In the genomic region with DNA sequence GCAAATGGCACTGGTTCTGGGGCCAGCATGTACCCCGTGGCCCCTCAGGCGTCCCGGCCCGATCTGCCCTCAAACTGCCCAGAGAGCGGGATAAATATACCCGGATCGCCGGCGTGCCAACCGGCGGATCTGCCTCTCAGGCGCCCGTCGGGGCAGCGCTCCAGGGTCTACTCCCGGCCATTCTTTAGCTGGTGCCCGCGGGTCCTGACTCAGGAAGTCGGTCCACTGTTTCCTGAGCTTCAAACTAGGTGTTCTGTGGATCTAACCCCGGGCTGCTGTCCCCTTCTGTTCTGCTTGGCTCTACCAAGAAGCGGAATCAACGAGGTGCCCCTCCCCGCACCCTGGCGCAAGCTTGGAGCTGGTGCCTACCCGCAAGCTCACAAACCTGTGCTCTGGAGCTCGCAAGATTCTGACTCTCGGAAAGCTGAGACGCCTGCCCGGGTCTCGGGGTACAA, we compare ENCODE assay signal across 8 mouse cellular contexts. TPM values are rescaled to one million over a fixed set of nuclear protein-coding genes. Genes with fewer than 3 reads are reported as not detected.
DNase-seq lines count a peak whose midpoint lies in the region; ATAC-seq and TF ChIP-seq lines count a peak whose summit lies in the region.

No protein-coding gene starts in this region.

- H3K9me3 ChIP-seq in kidney, postnatal 0 days (replicated peaks; ENCODE audit: low read length), result no peaks in the 10 kb centered on the region
- no peaks in the 10 kb centered on the region for H3K9me3 ChIP-seq in neural tube, embryonic 14.5 days (ENCODE audit: control insufficient read depth, low read length)

- H3K27ac ChIP-seq in left cerebral cortex, adult 2 months, result peak overlapping the region; percentile 76
- peak overlapping the region; percentile 47; the same call in 1 of the 2 replicates for H3K27ac ChIP-seq in kidney, postnatal 0 days
- no peak overlapping the region for H3K27ac ChIP-seq in neural tube, embryonic 14.5 days (ENCODE audit: low read depth, low read length)

- no peak for TF ChIP-seq CTCF in left cerebral cortex, adult 2 months (IDR thresholded peaks at IDR 0.05)
- TF ChIP-seq CTCF in kidney, postnatal 0 days (IDR thresholded peaks at IDR 0.05; ENCODE audit: low read depth), result no peak

- peak overlapping the region; percentile 58 for H3K9ac ChIP-seq in kidney, postnatal 0 days (ENCODE audit: low read depth, low read length)
- peak overlapping the region; percentile 41; the same call in 1 of the 2 replicates for H3K9ac ChIP-seq in neural tube, embryonic 14.5 days (replicated peaks; ENCODE audit: low read depth, low read length)

- no peak for ATAC-seq in kidney, postnatal 0 days (replicated peaks; ENCODE audit: low FRiP score, low read depth)
- no peak for ATAC-seq in neural tube, embryonic 14.5 days (ENCODE audit: low read depth)

- peak overlapping the region; percentile 48 for H3K4me3 ChIP-seq in left cerebral cortex, adult 2 months
- peak overlapping the region; percentile 40 for H3K4me3 ChIP-seq in kidney, postnatal 0 days (replicated peaks; ENCODE audit: low read depth, low read length)
- H3K4me3 ChIP-seq in neural tube, embryonic 14.5 days (ENCODE audit: low read depth, low read length), result peak overlapping the region; percentile 27

- DNase-seq in left cerebral cortex, adult 2 months (ENCODE audit: extremely low spot score in 1 of 2, low spot score in 2 of 2), result no peak
- no peak for DNase-seq in left cerebral cortex, adult 8-10 months (ENCODE audit: low spot score in 2 of 2)
- peak; percentile 85 for DNase-seq in gastrocnemius, postnatal 25 days
- no peak for DNase-seq in kidney, postnatal 0 days (ENCODE audit: low spot score)
- no peak for DNase-seq in left cerebral cortex, postnatal 10 days (ENCODE audit: extremely low spot score in 1 of 2, low spot score in 2 of 2)
- DNase-seq in right cerebral cortex, postnatal 4 days, result no peak
- DNase-seq in yolk sac, embryonic 10.5 days (ENCODE audit: low spot score), result no peak

- intact Hi-C loops in left cerebral cortex, adult 2 months (cut with DNase I), result no loop called here
- intact Hi-C loops in left cerebral cortex, postnatal 10 days (cut with DNase I), result no loop called here

- WGBS in kidney, postnatal 0 days, result under 1% methylated on average over 30 of the region's 30 CpGs
- 1% methylated on average over 30 of the region's 30 CpGs for WGBS in neural tube, embryonic 14.5 days

- peak overlapping the region; percentile 83 for H3K4me2 ChIP-seq in kidney, postnatal 0 days (ENCODE audit: low read length)
- H3K4me2 ChIP-seq in neural tube, embryonic 14.5 days (ENCODE audit: low read depth, low read length), result peak overlapping the region; percentile 50

- H3K36me3 ChIP-seq in kidney, postnatal 0 days (ENCODE audit: insufficient read depth, low read length), result no peaks in the 10 kb centered on the region
- no peaks in the 10 kb centered on the region for H3K36me3 ChIP-seq in neural tube, embryonic 14.5 days (ENCODE audit: control insufficient read depth, insufficient read depth, low read length)

- peaks cover 35% of the 10 kb centered on the region for H3K4me1 ChIP-seq in kidney, postnatal 0 days (replicated peaks; ENCODE audit: insufficient read depth, low read length)
- H3K4me1 ChIP-seq in neural tube, embryonic 14.5 days (ENCODE audit: control insufficient read depth, insufficient read depth, low read length), result peaks cover 20% of the 10 kb centered on the region; the same call in 1 of the 2 replicates

- no peaks in the 10 kb centered on the region; the same call in 1 of the 2 replicates for H3K27me3 ChIP-seq in kidney, postnatal 0 days (ENCODE audit: insufficient read depth, low read length)
- H3K27me3 ChIP-seq in neural tube, embryonic 14.5 days (ENCODE audit: control insufficient read depth, insufficient read depth, low read length), result peaks cover 17% of the 10 kb centered on the region

RNA-seq across cellular contexts. Expression of gene Slc38a3, which starts 2.6 kb away (rescaled TPM):
- total RNA-seq in left cerebral cortex, adult 2 months (2021), result 10 to 100 TPM; 74.7 to 76.2 TPM
- total RNA-seq in left cerebral cortex, adult 8-10 months (2022), result 10 to 100 TPM; 82.5 to 94.5 (median 86.9) TPM
- 10 to 100 TPM; 72.1 to 77.5 TPM for total RNA-seq in gastrocnemius, postnatal 25 days (2021)
- 12.9 and 14.7 TPM in 2 replicates for polyA plus RNA-seq in kidney, postnatal 0 days (2015; fragmentation: Nextera tagmentation; extraction: Ambion mirVana)
- 31.3 and 36.6 TPM in 2 replicates for polyA plus RNA-seq in neural tube, embryonic 14.5 days (2014; fragmentation: Nextera tagmentation; extraction: Ambion mirVana)
- total RNA-seq in left cerebral cortex, postnatal 10 days (2021), result 10 to 100 TPM; 84.1 to 90.3 TPM

RNA-seq across cellular contexts. Expression of gene Gnat1, which starts 12.7 kb away (rescaled TPM):
- under 1 TPM in 1 of 2 experiments, not detected in 1; 0.18 TPM for total RNA-seq in left cerebral cortex, adult 2 months (2021)
- 1 to 10 TPM in 1 of 4 experiments, under 1 TPM in 3; 0.32 to 1.0 (median 0.62) TPM for total RNA-seq in left cerebral cortex, adult 8-10 months (2022)
- not detected for total RNA-seq in gastrocnemius, postnatal 25 days (2021)
- polyA plus RNA-seq in kidney, postnatal 0 days (2015; fragmentation: Nextera tagmentation; extraction: Ambion mirVana), result 0.89 and 1.2 TPM in 2 replicates
- polyA plus RNA-seq in neural tube, embryonic 14.5 days (2014; fragmentation: Nextera tagmentation; extraction: Ambion mirVana), result 1.4 and 2.7 TPM in 2 replicates
- total RNA-seq in left cerebral cortex, postnatal 10 days (2021), result under 1 TPM; 0.32 to 0.93 TPM

RNA-seq across cellular contexts. Expression of gene Gnai2, which starts 31.6 kb away (rescaled TPM):
- total RNA-seq in left cerebral cortex, adult 2 months (2021), result 100 to 1,000 TPM; 201 to 213 TPM
- total RNA-seq in left cerebral cortex, adult 8-10 months (2022), result 100 to 1,000 TPM; 239 to 252 (median 247) TPM
- total RNA-seq in gastrocnemius, postnatal 25 days (2021), result 10 to 100 TPM; 73.2 to 87.6 TPM
- polyA plus RNA-seq in kidney, postnatal 0 days (2015; fragmentation: Nextera tagmentation; extraction: Ambion mirVana), result 351 and 359 TPM in 2 replicates
- polyA plus RNA-seq in neural tube, embryonic 14.5 days (2014; fragmentation: Nextera tagmentation; extraction: Ambion mirVana), result 234 and 258 TPM in 2 replicates
- 100 to 1,000 TPM; 229 to 244 TPM for total RNA-seq in left cerebral cortex, postnatal 10 days (2021)

RNA-seq across cellular contexts. Expression of gene Sema3f, which starts 43.5 kb away (rescaled TPM):
- 10 to 100 TPM; 17.3 to 17.7 TPM for total RNA-seq in left cerebral cortex, adult 2 months (2021)
- total RNA-seq in left cerebral cortex, adult 8-10 months (2022), result 10 to 100 TPM; 14.5 to 17.6 (median 16.0) TPM
- 1 to 10 TPM; 5.9 to 9.7 TPM for total RNA-seq in gastrocnemius, postnatal 25 days (2021)
- 16.2 and 17.3 TPM in 2 replicates for polyA plus RNA-seq in kidney, postnatal 0 days (2015; fragmentation: Nextera tagmentation; extraction: Ambion mirVana)
- polyA plus RNA-seq in neural tube, embryonic 14.5 days (2014; fragmentation: Nextera tagmentation; extraction: Ambion mirVana), result 17.0 and 18.7 TPM in 2 replicates
- 10 to 100 TPM; 14.3 to 19.2 TPM for total RNA-seq in left cerebral cortex, postnatal 10 days (2021)

RNA-seq across cellular contexts. Expression of gene Sema3b, which starts 57.7 kb away (rescaled TPM):
- 1 to 10 TPM; 3.3 to 4.1 TPM for total RNA-seq in left cerebral cortex, adult 2 months (2021)
- total RNA-seq in left cerebral cortex, adult 8-10 months (2022), result 1 to 10 TPM; 5.1 to 5.9 (median 5.3) TPM
- 10 to 100 TPM; 18.1 to 19.4 TPM for total RNA-seq in gastrocnemius, postnatal 25 days (2021)
- polyA plus RNA-seq in kidney, postnatal 0 days (2015; fragmentation: Nextera tagmentation; extraction: Ambion mirVana), result 30.5 and 33.3 TPM in 2 replicates
- polyA plus RNA-seq in neural tube, embryonic 14.5 days (2014; fragmentation: Nextera tagmentation; extraction: Ambion mirVana), result 2.8 and 5.3 TPM in 2 replicates
- total RNA-seq in left cerebral cortex, postnatal 10 days (2021), result 1 to 10 TPM; 2.7 to 2.9 TPM
